Mouse (Mus musculus) frontal cortex, postnatal 14 days (tissue): ENCODE measurements around the gene Galnt16.

ENCODE experiments used
- DNase-seq, 2 experiments: peaks; one replicate each; pipeline ENCODE4 v3.0.0; 2022; ENCODE audit warnings: low spot score in 2 of 2

The Galnt16 gene

DNA sequence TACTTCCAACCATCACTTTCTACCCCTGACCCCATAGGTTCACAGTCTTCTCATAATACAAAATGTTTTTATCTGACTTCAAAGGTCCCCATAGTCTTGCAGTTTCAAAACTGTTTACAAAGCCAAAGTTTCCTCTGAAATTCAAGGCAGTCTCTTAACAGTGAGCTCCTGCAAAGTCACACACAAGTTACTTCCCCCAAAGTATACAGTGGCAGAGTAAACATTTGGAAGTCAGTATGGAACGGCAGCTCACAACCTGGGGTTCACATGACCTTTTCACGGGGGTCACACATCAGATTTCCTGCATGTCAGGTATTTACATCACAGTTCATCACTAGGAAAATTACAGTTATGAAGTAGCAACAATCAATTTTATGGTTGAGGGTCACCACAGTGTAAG is 145.9 kb downstream of the Galnt16 start:
- no peak for DNase-seq

DNA sequence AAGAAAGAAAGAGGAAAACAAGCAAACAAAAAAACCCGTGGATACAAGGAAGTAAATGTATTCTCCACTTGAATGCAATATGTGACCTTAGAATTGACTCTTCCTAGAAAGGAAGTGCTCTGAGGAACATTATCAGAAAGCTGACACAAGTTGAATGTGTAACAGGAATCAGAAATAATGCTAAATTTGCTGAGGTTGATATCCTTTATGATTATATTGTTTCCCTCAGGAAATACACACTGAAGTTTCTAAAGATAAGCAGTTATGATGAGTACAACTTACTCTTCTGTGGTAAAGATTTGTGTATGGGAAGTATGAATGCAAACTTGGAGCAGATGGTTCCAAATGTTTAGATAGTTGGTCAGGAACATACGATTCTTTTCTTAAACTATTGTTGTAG is 150.3 kb downstream of the Galnt16 start:
- no peak for DNase-seq

DNA sequence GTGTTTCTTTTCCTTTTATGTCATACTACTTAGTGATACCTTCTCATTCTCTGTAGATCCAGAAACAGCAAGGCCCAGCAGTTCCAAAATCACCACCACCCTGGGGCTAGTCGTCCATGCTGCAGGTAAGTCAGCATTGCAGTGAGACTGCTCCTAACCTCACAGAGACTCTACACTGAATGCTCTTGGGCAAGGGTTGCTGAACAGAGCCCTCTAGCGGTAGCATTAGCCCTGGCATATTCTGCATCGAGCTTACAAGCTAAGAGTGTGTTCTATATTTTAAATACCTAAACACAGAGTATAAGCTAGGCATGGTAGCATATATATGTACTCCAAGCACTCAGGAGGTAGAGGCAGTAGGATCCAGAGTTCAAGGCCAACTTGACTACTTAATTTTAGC is 155.1 kb downstream of the Galnt16 start:
- DNase-seq, result peak in 1 of 2 experiments; percentile 52
